Mouse (Mus musculus): Measurements from ENCODE around the gene Camk1d. TPM values are rescaled to one million over a fixed set of nuclear protein-coding genes. Genes with fewer than 3 reads are reported as not detected.

The Camk1d gene
- total and polyA plus RNA-seq, 2 experiments from 2014 or later, result 8.0 to 20.9 TPM

- WGBS, result 48% methylated on average over 6 of the region's 6 CpGs
- DNase-seq (ENCODE audit: low spot score) (no peak), ATAC-seq (ENCODE audit: low FRiP score) (no peak)
- no peak overlapping the region for H3K4me2 ChIP-seq (ENCODE audit: low read depth, low read length, poor library complexity, severe bottlenecking)
- H3K27ac ChIP-seq (ENCODE audit: low read depth, low read length), result no peak overlapping the region
- H3K27me3 ChIP-seq (ENCODE audit: insufficient read depth, low read length), result no peaks in the 10 kb centered on the region
- H3K36me3 ChIP-seq (ENCODE audit: insufficient read depth, low read length), result no peaks in the 10 kb centered on the region
- no peak overlapping the region for H3K9ac ChIP-seq (replicated peaks; ENCODE audit: low read length, poor library complexity, severe bottlenecking)
- no peak overlapping the region for H3K4me3 ChIP-seq (ENCODE audit: low read depth, low read length)
- TF ChIP-seq CTCF (IDR thresholded peaks at IDR 0.05), result no peak
- no peaks in the 10 kb centered on the region for H3K4me1 ChIP-seq (ENCODE audit: insufficient read depth, low read length)
- no peaks in the 10 kb centered on the region for H3K9me3 ChIP-seq (ENCODE audit: low read length)
Measured at GRCm38 (mm10) chr2:5398043-5398442, 316.3 kb downstream of the Camk1d start.

DNA sequence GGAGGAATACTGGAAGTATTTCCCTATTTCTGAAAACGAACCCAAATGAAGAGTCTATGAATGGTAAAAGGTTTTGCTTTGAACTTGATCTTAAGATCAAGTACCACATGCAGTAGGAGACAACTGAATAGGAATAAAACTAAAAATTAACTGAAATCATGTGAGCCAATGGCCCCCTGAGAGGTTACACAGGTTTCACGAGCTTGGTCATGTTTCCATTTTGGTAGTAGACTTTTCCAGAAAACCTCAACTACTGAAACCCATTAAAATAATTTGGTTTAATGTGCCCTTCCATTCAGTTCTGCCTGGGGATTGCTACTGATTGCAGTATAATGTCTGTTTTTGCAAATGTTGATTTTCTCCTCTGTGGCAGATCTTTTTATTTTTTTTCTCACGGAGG lies 316.8 kb downstream of the Camk1d start:
- Histone ChIP-seq H3K27ac (ENCODE audit: low read depth, low read length) (no peak overlapping the region), H3K36me3 (ENCODE audit: insufficient read depth, low read length) (no peaks in the 10 kb centered on the region), H3K27me3 (ENCODE audit: insufficient read depth, low read length) (no peaks in the 10 kb centered on the region), H3K4me1 (ENCODE audit: insufficient read depth, low read length) (no peaks in the 10 kb centered on the region), H3K4me2 (ENCODE audit: low read depth, low read length, poor library complexity, severe bottlenecking) (no peak overlapping the region), H3K4me3 (ENCODE audit: low read depth, low read length) (no peak overlapping the region), H3K9me3 (ENCODE audit: low read length) (no peaks in the 10 kb centered on the region), H3K9ac (replicated peaks; ENCODE audit: low read length, poor library complexity, severe bottlenecking) (no peak overlapping the region)
- no peak for ATAC-seq (ENCODE audit: low FRiP score)
- 71% methylated on average over 3 of the region's 3 CpGs for WGBS
- TF ChIP-seq CTCF (IDR thresholded peaks at IDR 0.05), result no peak
- DNase-seq (ENCODE audit: low spot score), result no peak

GRCm38 (mm10) chr2:5396415-5396814 lies 317.9 kb downstream of the Camk1d start:
- Histone ChIP-seq H3K27me3 (ENCODE audit: insufficient read depth, low read length) (no peaks in the 10 kb centered on the region), H3K27ac (ENCODE audit: low read depth, low read length) (no peak overlapping the region), H3K4me2 (ENCODE audit: low read depth, low read length, poor library complexity, severe bottlenecking) (no peak overlapping the region), H3K36me3 (ENCODE audit: insufficient read depth, low read length) (no peaks in the 10 kb centered on the region), H3K4me1 (ENCODE audit: insufficient read depth, low read length) (no peaks in the 10 kb centered on the region), H3K9ac (replicated peaks; ENCODE audit: low read length, poor library complexity, severe bottlenecking) (no peak overlapping the region), H3K9me3 (ENCODE audit: low read length) (no peaks in the 10 kb centered on the region), H3K4me3 (ENCODE audit: low read depth, low read length) (no peak overlapping the region)
- TF ChIP-seq CTCF (IDR thresholded peaks at IDR 0.05), result peak; percentile 57
- 70% methylated on average over 1 of the region's 1 CpGs for WGBS
- ATAC-seq (ENCODE audit: low FRiP score) (no peak), DNase-seq (ENCODE audit: low spot score) (peak; percentile 62)

DNA sequence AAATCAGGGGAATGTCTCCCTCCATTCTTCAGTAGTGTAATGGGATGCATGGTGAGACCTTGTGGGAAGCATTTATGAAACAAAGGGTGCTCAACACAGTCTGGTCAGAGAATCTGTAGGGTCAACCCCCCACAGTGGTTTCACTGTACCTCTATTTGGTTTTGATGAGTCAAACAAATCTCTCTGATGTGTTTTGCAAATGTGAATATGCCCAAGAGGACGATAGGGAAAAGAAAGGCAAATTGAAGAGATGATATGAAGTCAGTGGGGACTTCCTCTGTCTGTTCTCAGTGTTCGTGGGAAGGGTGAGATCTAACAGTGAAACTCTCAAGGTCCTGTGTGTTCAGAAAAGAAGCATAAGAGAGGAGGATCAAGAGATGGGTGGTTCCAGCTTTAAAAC lies 318.4 kb downstream of the Camk1d start:
- Histone ChIP-seq H3K9ac (replicated peaks; ENCODE audit: low read length, poor library complexity, severe bottlenecking) (no peak overlapping the region), H3K4me3 (ENCODE audit: low read depth, low read length) (no peak overlapping the region), H3K27me3 (ENCODE audit: insufficient read depth, low read length) (no peaks in the 10 kb centered on the region), H3K4me2 (ENCODE audit: low read depth, low read length, poor library complexity, severe bottlenecking) (no peak overlapping the region), H3K4me1 (ENCODE audit: insufficient read depth, low read length) (no peaks in the 10 kb centered on the region), H3K36me3 (ENCODE audit: insufficient read depth, low read length) (no peaks in the 10 kb centered on the region), H3K9me3 (ENCODE audit: low read length) (no peaks in the 10 kb centered on the region), H3K27ac (ENCODE audit: low read depth, low read length) (no peak overlapping the region)
- no peak for ATAC-seq (ENCODE audit: low FRiP score)
- no peak for TF ChIP-seq CTCF (IDR thresholded peaks at IDR 0.05)
- 54% methylated on average over 2 of the region's 2 CpGs for WGBS
- no peak for DNase-seq (ENCODE audit: low spot score)

DNA sequence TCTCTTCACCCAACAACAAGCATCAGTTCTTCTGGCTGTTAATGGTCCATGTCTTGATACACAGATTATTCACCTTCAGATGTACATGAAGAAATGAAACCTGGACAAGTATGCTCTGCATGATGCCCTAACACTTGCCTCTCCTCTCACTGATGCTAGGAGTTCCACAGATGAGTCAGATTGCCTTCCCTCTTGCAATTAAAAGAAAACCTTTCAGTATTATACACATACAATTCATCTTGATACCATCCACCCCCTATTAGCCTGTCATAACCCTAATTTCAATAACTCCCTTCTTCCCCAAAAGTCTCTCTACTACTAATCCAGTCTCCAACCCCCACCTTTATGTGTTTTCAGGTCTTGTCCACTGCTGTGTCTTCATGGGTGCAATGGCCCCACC lies 321.4 kb downstream of the Camk1d start:
- TF ChIP-seq CTCF (IDR thresholded peaks at IDR 0.05), result no peak
- no peaks in the 10 kb centered on the region for H3K27me3 ChIP-seq (ENCODE audit: insufficient read depth, low read length)
- H3K4me2 ChIP-seq (ENCODE audit: low read depth, low read length, poor library complexity, severe bottlenecking), result no peak overlapping the region
- H3K9ac ChIP-seq (replicated peaks; ENCODE audit: low read length, poor library complexity, severe bottlenecking), result no peak overlapping the region
- DNase-seq (ENCODE audit: low spot score) (no peak), ATAC-seq (ENCODE audit: low FRiP score) (no peak)
- no peaks in the 10 kb centered on the region for H3K9me3 ChIP-seq (ENCODE audit: low read length)
- H3K27ac ChIP-seq (ENCODE audit: low read depth, low read length), result no peak overlapping the region
- no peaks in the 10 kb centered on the region for H3K36me3 ChIP-seq (ENCODE audit: insufficient read depth, low read length)
- no peak overlapping the region for H3K4me3 ChIP-seq (ENCODE audit: low read depth, low read length)
- no peaks in the 10 kb centered on the region for H3K4me1 ChIP-seq (ENCODE audit: insufficient read depth, low read length)

- no peak overlapping the region for H3K9ac ChIP-seq (replicated peaks; ENCODE audit: low read length, poor library complexity, severe bottlenecking)
- DNase-seq (ENCODE audit: low spot score), result no peak
- H3K4me1 ChIP-seq (ENCODE audit: insufficient read depth, low read length), result no peaks in the 10 kb centered on the region
- TF ChIP-seq CTCF (IDR thresholded peaks at IDR 0.05), result no peak
- H3K27ac ChIP-seq (ENCODE audit: low read depth, low read length), result no peak overlapping the region
- 93% methylated on average over 4 of the region's 4 CpGs for WGBS
- H3K4me2 ChIP-seq (ENCODE audit: low read depth, low read length, poor library complexity, severe bottlenecking), result no peak overlapping the region
- no peak overlapping the region for H3K4me3 ChIP-seq (ENCODE audit: low read depth, low read length)
- no peaks in the 10 kb centered on the region for H3K27me3 ChIP-seq (ENCODE audit: insufficient read depth, low read length)
- H3K36me3 ChIP-seq (ENCODE audit: insufficient read depth, low read length), result no peaks in the 10 kb centered on the region
- no peak for ATAC-seq (ENCODE audit: low FRiP score)
- no peaks in the 10 kb centered on the region for H3K9me3 ChIP-seq (ENCODE audit: low read length)
Measured at GRCm38 (mm10) chr2:5392470-5392869, 321.8 kb downstream of the Camk1d start.
